Mouse (Mus musculus) liver, adult (tissue): ENCODE results near the gene 4931423N10Rik.

Experiments
- GATA4 ChIP-seq: IDR thresholded peaks from 2 replicates; pipeline ENCODE4 v1.6.1; 2014; ENCODE audit warnings: mild to moderate bottlenecking, low read length; ENCODE audit not compliant: insufficient replicate concordance

4931423N10Rik gene

GRCm38 (mm10) chr2:23207070-23207526 is at the start of gene 4931423N10Rik:
4931423N10Rik (plus strand) TSS chr2:23207476.
- TF ChIP-seq GATA4: no peak

- TF ChIP-seq GATA4: no peak
These were observed 35.0 kb upstream of the 4931423N10Rik start for GRCm38 (mm10) chr2:23172305-23172704.

GRCm38 (mm10) chr2:23194366-23194765 is 12.9 kb upstream of the 4931423N10Rik start:
- TF ChIP-seq GATA4: no peak

- no peak for TF ChIP-seq GATA4
These were observed 6.2 kb upstream of the 4931423N10Rik start for GRCm38 (mm10) chr2:23201034-23201433.

- no peak for TF ChIP-seq GATA4
These were observed 4.2 kb upstream of the 4931423N10Rik start for GRCm38 (mm10) chr2:23202900-23203670.

GRCm38 (mm10) chr2:23213661-23214060 is 6.4 kb downstream of the 4931423N10Rik start:
- TF ChIP-seq GATA4: no peak

- no peak for TF ChIP-seq GATA4
These were observed 17.9 kb downstream of the 4931423N10Rik start for GRCm38 (mm10) chr2:23225199-23225598.

GRCm38 (mm10) chr2:23228463-23228862 is 21.2 kb downstream of the 4931423N10Rik start:
- no peak for TF ChIP-seq GATA4

- TF ChIP-seq GATA4: no peak
These were observed 26.9 kb downstream of the 4931423N10Rik start for GRCm38 (mm10) chr2:23234065-23234773.

GRCm38 (mm10) chr2:23314869-23315268 is 107.6 kb downstream of the 4931423N10Rik start:
- TF ChIP-seq GATA4: no peak
